Mouse (Mus musculus) CH12.LX (cell line): Measurements from ENCODE around the gene Pbx1.

Experiments
- CHD2 ChIP-seq: IDR thresholded peaks from 2 replicates; pipeline ENCODE4 v1.6.1; 2011; ENCODE audit warnings: low read length, improper control_type of control experiment
- E2F4 ChIP-seq: IDR thresholded peaks from 2 replicates; pipeline ENCODE4 v1.6.1; 2011; ENCODE audit warnings: low read depth, low read length, improper control_type of control experiment; ENCODE audit not compliant: insufficient replicate concordance
- EP300 ChIP-seq: IDR thresholded peaks from 2 replicates; pipeline ENCODE4 v1.6.1; 2011; ENCODE audit warnings: low read length, improper control_type of control experiment

GRCm38 (mm10) chr1:168344262-168344661 is 87.8 kb downstream of the Pbx1 start:
- TF ChIP-seq E2F4 (no peak), CHD2 (no peak), EP300 (no peak)
